Mouse (Mus musculus) cortical plate, adult 2 months (tissue): ENCODE measurements around the gene Clp1.

Source experiments
- CTCF ChIP-seq: fragments of 200-500 bp; IDR thresholded peaks from 2 replicates; pipeline ENCODE4 v1.5.1; 2011; ENCODE audit warnings: mild to moderate bottlenecking, control low read depth, low read length; ENCODE audit not compliant: insufficient read depth; ENCODE audit errors: extremely low read depth
- POLR2A ChIP-seq: fragments of 200-500 bp; IDR thresholded peaks from 2 replicates; pipeline ENCODE4 v1.6.1; 2011; ENCODE audit warnings: mild to moderate bottlenecking, low read length, control low read depth; ENCODE audit not compliant: insufficient read depth; ENCODE audit errors: extremely low read depth

DNA sequence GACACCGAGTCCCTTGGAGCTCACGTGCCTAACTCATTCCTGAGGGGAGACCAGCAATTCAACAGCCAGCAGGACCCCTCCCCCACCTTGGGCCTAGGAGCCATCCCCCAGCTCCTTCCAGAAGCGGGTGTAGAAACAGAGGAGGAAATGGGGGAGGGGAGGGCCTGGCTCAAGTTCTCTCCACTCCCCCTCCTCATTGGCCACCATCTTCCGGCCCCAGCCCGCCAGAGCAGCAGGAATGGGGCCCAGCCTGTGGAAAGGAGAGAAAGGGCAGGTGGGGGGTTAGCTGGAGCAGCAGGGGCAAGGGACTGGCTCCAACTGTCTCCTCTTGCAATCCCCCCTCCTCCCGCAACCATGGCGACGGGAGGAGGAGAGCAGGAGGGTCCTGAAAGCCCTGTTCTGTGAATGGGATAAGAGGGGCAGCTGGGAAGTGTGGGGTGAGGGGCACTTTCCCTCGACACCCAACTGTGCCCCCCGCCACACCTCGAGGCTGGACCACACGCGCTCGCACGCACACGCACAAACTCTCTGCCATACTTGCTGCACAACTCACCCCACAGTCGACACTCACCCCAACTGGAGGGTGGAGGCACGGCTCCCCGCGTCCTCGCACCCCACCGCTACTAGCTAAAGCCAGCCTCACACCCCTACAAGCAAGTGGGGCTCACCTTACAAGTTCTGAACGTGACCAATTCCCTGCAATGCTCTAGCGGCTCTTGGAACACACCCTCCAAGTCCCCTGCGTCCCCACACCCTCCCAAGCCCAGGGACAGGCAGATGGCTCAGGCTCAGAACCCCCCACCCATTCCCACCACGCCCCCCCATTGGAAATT, 15.5 kb upstream of the Clp1 start:
- TF ChIP-seq CTCF = no peak
- TF ChIP-seq POLR2A = 0 out of 2 replicates have a peak, but pooled peaks have one; percentile 4
